Mouse (Mus musculus) ES-E14 (cell line): Measurements from ENCODE around the gene Prcc.

Experiments used
- CHD2 ChIP-seq: IDR thresholded peaks from 2 replicates; pipeline ENCODE4 v1.6.1; 2014; ENCODE audit warnings: mild to moderate bottlenecking, low read depth, low read length, inconsistent platforms
- HCFC1 ChIP-seq: IDR thresholded peaks from 2 replicates; pipeline ENCODE4 v1.6.1; 2012; ENCODE audit warnings: low read length, inconsistent platforms, borderline replicate concordance; ENCODE audit not compliant: insufficient read depth
- MAFK ChIP-seq: IDR thresholded peaks from 2 replicates; pipeline ENCODE4 v1.6.1; 2014; ENCODE audit warnings: mild to moderate bottlenecking, low read depth, low read length, inconsistent platforms; ENCODE audit not compliant: insufficient read depth
- ZC3H11A ChIP-seq: IDR thresholded peaks from 2 replicates; pipeline ENCODE4 v1.6.1; 2012; ENCODE audit warnings: low read depth, mild to moderate bottlenecking, inconsistent platforms, low read length, borderline replicate concordance
- ZNF384 ChIP-seq: IDR thresholded peaks from 2 replicates; pipeline ENCODE4 v1.6.1; 2012; ENCODE audit warnings: low read depth, low read length, inconsistent platforms

DNA sequence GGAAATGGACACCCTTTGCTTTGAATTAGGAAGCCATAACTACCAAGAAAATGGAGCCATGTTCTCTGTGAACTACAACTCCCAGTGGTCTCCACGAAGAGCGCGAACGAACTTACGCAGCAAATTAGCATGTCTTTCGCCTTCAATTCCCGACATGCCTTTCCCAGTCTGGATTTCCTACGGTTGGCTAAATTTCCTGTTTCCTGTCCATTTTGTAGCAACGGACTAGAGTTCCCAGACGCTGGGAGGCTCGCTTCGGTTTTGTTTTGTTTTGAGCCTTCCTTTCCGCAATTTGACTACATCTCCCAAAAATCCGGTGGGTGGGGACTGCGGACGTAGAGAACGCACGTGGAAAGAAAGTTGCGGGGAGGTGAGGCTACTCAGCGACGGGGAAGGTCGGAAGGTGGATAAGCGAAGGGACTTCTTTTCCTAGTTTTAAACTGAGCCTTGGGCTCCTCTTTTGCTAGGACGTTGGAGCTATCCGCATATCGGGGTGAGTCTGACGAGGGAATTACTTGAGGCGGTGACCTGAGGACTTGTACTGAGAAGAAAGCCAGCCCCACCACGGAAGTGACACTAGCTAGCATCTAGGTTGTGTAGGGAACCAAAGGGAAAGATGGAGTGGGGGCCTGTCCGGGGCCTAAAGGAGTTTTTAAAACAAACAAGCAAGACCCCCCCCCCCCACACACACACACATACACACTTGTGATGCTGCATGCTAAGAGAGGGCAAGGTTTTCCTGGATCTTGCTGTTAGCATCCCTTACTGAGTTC is 34.1 kb upstream of the Prcc start, which contains the start of gene Mrpl24:
- peak; percentile 97 for TF ChIP-seq HCFC1
- no peak for TF ChIP-seq ZC3H11A
- peak; percentile 81 for TF ChIP-seq MAFK
- TF ChIP-seq CHD2, result peak; percentile 72
- no peak for TF ChIP-seq ZNF384
